Mouse (Mus musculus): ENCODE results near the gene Lrmda.

Gene Lrmda

GRCm38 (mm10) chr14:22760241-22761039, 740.9 kb downstream of the Lrmda start:
- in situ Hi-C loops (cut with MseI, MboI), result no loop called here

GRCm38 (mm10) chr14:22781709-22782108, 762.2 kb downstream of the Lrmda start:
- in situ Hi-C loops (cut with MseI, MboI), result no loop called here

- in situ Hi-C loops (cut with MseI, MboI), result no loop called here
Observed at GRCm38 (mm10) chr14:22782365-22782764, 762.9 kb downstream of the Lrmda start.

- in situ Hi-C loops (cut with MseI, MboI), result no loop called here
Observed at GRCm38 (mm10) chr14:22783211-22784161, 764.0 kb downstream of the Lrmda start.

GRCm38 (mm10) chr14:22800020-22800419, 780.5 kb downstream of the Lrmda start:
- in situ Hi-C loops (cut with MseI, MboI), result loop anchor here (25.0 kb wide), 1 partner anchor 813 kb away; the partner anchor contains the start of gene Zfp503 (in 2 of the 2)

GRCm38 (mm10) chr14:22800871-22801636, 781.5 kb downstream of the Lrmda start:
- in situ Hi-C loops (cut with MseI, MboI), result loop anchor here (25.0 kb wide), 1 partner anchor 814 kb away; the partner anchor contains the start of gene Zfp503 (in 2 of the 2)

GRCm38 (mm10) chr14:22801714-22802113, 782.2 kb downstream of the Lrmda start:
- in situ Hi-C loops (cut with MseI, MboI), result loop anchor here (25.0 kb wide), 1 partner anchor 814 kb away; the partner anchor contains the start of gene Zfp503 (in 2 of the 2)

- in situ Hi-C loops (cut with MseI, MboI), result loop anchor here (25.0 kb wide), 1 partner anchor 820 kb away; the partner anchor contains the start of gene Zfp503 (in 2 of the 2)
Observed at GRCm38 (mm10) chr14:22807324-22807723, 787.8 kb downstream of the Lrmda start.

GRCm38 (mm10) chr14:22807726-22808594, 788.4 kb downstream of the Lrmda start:
- in situ Hi-C loops (cut with MseI, MboI), result loop anchor here (25.0 kb wide), 1 partner anchor 821 kb away; the partner anchor contains the start of gene Zfp503 (in 2 of the 2)

GRCm38 (mm10) chr14:22808595-22809166, 789.2 kb downstream of the Lrmda start:
- in situ Hi-C loops (cut with MseI, MboI), result loop anchor here (25.0 kb wide), 1 partner anchor 821 kb away; the partner anchor contains the start of gene Zfp503 (in 2 of the 2)

GRCm38 (mm10) chr14:22809229-22809628, 789.7 kb downstream of the Lrmda start:
- in situ Hi-C loops (cut with MseI, MboI), result loop anchor here (25.0 kb wide), 1 partner anchor 822 kb away; the partner anchor contains the start of gene Zfp503 (in 2 of the 2)

- in situ Hi-C loops (cut with MseI, MboI), result loop anchor here (25.0 kb wide), 1 partner anchor 823 kb away; the partner anchor contains the start of gene Zfp503 (in 2 of the 2)
Observed at GRCm38 (mm10) chr14:22810531-22810930, 791.0 kb downstream of the Lrmda start.

GRCm38 (mm10) chr14:22812824-22813223, 793.3 kb downstream of the Lrmda start:
- in situ Hi-C loops (cut with MseI, MboI), result loop anchor here (25.0 kb wide), 1 partner anchor 826 kb away; the partner anchor contains the start of gene Zfp503 (in 2 of the 2)

- in situ Hi-C loops (cut with MseI, MboI), result loop anchor here (25.0 kb wide), 1 partner anchor 826 kb away; the partner anchor contains the start of gene Zfp503 (in 2 of the 2)
Observed at GRCm38 (mm10) chr14:22813389-22813788, 793.9 kb downstream of the Lrmda start.

- in situ Hi-C loops (cut with MseI, MboI), result loop anchor here (25.0 kb wide), 1 partner anchor 828 kb away; the partner anchor contains the start of gene Zfp503 (in 2 of the 2)
Observed at GRCm38 (mm10) chr14:22814811-22815345, 795.4 kb downstream of the Lrmda start.

GRCm38 (mm10) chr14:22817346-22818201, 798.1 kb downstream of the Lrmda start:
- in situ Hi-C loops (cut with MseI, MboI), result loop anchor here (25.0 kb wide), 1 partner anchor 830 kb away; the partner anchor contains the start of gene Zfp503 (in 2 of the 2)

- in situ Hi-C loops (cut with MseI, MboI), result loop anchor here (25.0 kb wide), 1 partner anchor 831 kb away; the partner anchor contains the start of gene Zfp503 (in 2 of the 2)
Observed at GRCm38 (mm10) chr14:22818202-22818530, 798.7 kb downstream of the Lrmda start.

GRCm38 (mm10) chr14:22822942-22823341, 803.4 kb downstream of the Lrmda start:
- in situ Hi-C loops (cut with MseI, MboI), result loop anchor here (25.0 kb wide), 1 partner anchor 836 kb away; the partner anchor contains the start of gene Zfp503 (in 2 of the 2)

Data from mouse trophoblast stem cell (cell line).